Mouse (Mus musculus): ENCODE data around the gene Msl1. TPM values are rescaled to one million over a fixed set of nuclear protein-coding genes. Genes with fewer than 3 reads are reported as not detected.

Msl1 gene
- total RNA-seq, 2 experiments from 2014 or later = 51.8 to 69.4 TPM

DNA sequence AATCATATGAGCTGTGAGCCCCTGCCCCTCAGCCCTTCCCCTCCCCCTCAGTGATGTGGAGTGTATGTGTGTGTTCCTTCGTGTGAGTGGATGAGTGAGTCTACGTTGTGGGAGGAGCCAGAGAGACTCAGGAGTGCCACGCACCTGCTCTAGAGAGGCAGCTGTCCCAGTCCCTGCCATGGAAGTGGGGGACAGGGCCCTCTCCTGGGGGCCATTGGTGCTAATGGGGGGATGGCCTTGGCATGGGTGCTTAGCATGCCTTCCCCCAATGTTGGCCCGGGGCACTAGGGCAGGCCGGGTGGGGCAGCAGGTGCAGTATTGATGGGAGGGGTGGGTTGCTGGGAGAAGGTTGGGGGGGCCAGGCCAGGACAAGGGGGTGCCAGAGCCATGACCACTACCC, 28.5 kb upstream of the Msl1 start:
- Histone ChIP-seq H3K4me3 (no peak overlapping the region), H3K27ac (peak overlapping the region; percentile 100)
- peak; percentile 60 for DNase-seq
- intact Hi-C loops (cut with DNase I) = no loop called here
- TF ChIP-seq CTCF (IDR thresholded peaks at IDR 0.05) = no peak

DNA sequence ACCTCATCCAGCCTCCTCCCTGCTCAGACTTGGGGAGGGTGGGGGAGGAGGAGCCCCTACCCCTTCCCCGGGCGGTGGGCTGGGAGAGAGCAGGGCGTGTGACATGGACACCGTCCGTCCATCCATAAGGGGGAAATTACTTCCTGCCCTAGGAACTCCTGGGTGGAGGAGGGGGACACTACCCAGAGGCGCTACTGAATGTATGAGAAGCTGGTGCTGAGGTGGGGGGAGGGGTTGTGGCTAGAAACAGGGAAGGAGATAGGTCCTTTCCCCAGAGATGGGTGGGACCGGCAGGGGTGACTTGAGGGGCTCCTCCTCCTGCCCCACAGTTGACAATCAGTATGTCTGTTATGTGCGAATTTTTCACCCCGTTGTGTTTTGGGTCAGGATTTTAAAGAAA, 28.0 kb upstream of the Msl1 start:
- H3K4me3 ChIP-seq = 0 out of 2 replicates have a peak overlapping the region, but pooled peaks have one; percentile 7
- peak; percentile 71 for DNase-seq
- intact Hi-C loops (cut with DNase I) = no loop called here
- peak overlapping the region; percentile 100 for H3K27ac ChIP-seq
- TF ChIP-seq CTCF (IDR thresholded peaks at IDR 0.05) = no peak

DNA sequence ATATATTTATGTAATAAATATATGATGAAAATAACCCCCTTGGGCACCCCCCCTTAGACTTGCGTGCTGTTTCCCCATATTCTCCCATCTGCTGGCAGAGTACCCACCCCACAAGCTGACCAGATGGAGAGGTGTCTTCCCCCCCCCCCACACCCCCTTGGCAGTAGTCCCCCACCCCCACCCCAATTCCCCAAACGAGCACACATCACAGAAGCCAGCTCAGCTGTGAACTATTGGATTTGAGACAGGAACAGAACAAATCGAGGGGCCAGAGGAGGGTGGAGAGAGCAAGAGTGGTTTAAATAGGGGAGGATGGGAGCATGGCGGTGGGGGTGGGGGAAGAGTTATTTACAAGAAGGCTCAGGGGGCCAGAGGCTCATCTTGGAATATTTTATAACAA, 27.6 kb upstream of the Msl1 start:
- no peak for TF ChIP-seq CTCF (IDR thresholded peaks at IDR 0.05)
- Histone ChIP-seq H3K4me3 (peak overlapping the region; percentile 87), H3K27ac (peak overlapping the region; percentile 100)
- DNase-seq = peak; percentile 37
- intact Hi-C loops (cut with DNase I) = loop anchor here (2.0 kb wide), 1 partner anchor 19 kb away; no protein-coding TSS in a partner anchor

DNA sequence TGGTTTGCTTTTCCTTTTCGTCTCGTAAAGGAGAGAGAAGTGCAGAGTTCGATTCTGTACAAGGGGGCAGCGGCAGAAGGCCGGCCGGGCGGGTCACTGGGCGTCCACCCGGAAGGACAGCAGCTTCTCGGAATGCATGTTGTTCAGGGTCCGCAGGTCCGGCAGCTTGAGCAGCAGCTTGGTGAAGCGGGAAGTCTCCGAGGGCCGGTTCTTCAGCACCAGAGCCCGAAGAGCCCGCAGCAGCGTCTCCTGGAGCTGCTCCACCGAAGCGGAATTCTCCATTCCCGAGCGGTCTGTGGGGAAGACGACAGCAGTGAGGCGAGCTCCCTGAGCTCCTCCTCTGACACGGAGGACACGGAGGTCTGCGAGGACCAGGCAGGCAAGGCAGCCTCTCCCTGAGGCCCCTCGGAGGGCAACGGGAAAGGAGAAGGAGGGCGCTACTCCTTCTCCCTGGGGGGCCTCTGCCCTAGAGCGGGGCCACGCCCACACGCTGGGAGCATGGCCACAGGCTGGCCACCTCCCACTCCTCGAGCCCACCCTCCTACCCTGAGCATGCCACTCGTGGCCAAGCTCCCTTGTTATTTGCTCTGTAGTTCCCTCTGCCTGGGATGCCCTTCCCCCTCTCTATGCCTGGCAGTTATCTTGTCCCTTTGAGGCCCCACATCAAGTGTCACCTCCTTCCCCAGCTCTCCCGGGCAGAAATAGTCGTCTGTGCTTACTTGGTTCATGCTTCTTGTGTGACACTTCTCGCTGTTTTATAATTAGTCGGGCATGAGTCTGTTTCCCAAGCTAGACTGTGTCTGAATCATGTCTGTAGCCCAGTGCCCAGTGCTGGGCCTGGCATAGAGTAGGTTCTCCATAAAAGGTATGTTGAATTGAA, 26.9 kb upstream of the Msl1 start:
- intact Hi-C loops (cut with DNase I) = loop anchor here (2.0 kb wide), 1 partner anchor 20 kb away; no protein-coding TSS in a partner anchor

DNA sequence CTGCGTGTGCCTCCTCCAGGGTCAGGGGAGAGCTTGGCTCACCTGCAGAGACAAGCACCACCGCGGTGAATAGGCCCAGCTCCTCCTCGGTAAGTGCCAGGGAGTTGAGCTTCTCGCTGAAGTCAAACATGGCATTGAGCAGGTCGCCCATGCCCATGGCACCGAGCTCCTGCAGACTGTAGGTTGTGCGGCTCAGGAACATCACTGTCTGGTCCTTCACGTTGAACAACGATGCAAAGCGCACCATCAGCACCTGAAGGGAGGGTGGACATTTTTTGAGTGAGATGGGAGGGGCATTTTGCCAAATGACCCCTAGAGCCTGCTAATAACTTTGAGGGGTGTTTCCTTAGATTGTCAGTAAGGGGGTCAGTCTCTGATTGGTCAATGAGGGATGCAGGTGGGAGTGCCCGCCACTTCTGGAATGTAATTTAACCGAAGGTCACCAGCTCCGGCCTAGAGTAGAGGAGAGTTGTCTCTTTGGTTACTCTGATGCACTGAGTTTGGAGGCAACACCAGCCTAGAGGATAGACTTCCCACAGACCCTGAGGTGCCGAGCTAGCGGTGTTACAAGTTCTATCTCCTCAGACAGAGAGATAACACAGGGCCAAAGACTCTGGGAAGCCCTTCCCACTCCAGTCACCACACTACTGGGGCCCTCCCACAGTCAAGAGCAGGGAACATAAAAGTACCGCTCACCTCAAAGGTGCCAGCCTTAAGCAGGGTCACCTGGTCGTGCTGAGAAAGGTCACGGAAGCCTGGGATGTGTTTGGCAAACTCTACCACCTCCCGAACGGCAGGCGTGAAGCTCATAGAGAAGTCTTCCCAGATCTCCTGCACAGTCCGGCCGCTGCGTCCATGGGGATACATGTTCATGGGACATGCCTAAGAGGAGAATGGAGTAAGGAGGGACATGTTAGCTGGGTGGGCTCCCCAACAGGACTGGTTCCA, 26.0 kb upstream of the Msl1 start:
- Histone ChIP-seq H3K4me3 (peak overlapping the region; percentile 87), H3K27ac (peak overlapping the region; percentile 100)
- TF ChIP-seq CTCF (IDR thresholded peaks at IDR 0.05) = no peak
- peak; percentile 46 for DNase-seq
- intact Hi-C loops (cut with DNase I) = loop anchor here (2.0 kb wide), 1 partner anchor 20 kb away; no protein-coding TSS in a partner anchor

More for the DNA sequence above, 26.9 kb upstream of the Msl1 start:
- peak overlapping the region; percentile 87 for H3K4me3 ChIP-seq
- peak; percentile 73 for DNase-seq
- no peak for TF ChIP-seq CTCF (IDR thresholded peaks at IDR 0.05)
- peak overlapping the region; percentile 100 for H3K27ac ChIP-seq

DNA sequence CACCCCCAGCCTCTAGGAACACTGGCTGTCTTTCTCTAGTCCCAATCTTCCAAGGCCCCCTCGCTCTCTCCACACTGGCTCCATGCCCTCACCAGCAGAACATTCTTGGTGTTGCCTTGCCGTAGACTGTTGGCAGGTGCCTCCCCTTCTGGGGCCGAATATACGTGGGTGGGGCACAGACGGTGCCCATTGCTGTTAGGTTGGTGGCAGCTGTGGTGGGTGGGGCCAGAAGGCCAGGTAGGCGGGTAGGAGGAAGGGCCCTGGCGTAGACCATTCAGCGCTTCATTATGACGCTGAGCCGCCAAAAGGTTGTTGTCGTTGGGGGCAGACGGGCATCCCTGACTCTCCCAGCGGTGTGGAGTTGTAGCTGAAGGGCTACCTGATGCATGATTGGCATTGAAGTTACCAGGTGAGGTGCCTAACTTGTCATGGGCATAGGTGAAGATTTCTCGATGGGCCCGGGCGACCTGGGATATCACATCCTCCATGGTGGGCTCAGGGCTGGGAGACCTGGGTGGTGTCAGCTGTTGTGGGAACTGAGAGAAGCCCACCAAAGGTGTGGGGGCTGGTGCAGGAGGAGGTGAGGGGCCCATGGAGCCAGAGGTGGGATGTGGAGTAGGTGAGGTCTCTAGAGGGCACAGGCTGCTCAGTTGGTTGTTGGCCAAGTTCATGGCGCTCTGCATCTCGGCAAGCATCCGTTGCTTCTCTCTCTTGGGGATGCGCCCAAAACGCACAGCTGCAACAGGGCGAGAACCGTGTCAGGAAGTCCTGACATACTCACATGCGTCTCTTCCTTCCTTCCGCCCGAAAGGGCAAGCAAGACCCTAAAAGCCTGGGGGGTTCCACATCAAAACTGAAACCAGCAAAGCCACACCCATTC, 25.0 kb upstream of the Msl1 start:
- Histone ChIP-seq H3K27ac (peak overlapping the region; percentile 100), H3K4me3 (peak overlapping the region; percentile 87)
- no peak for TF ChIP-seq CTCF (IDR thresholded peaks at IDR 0.05)
- peak; percentile 64 for DNase-seq
- intact Hi-C loops (cut with DNase I) = loop anchor here (5.0 kb wide), 1 partner anchor 393 kb away; no protein-coding TSS in a partner anchor

DNA sequence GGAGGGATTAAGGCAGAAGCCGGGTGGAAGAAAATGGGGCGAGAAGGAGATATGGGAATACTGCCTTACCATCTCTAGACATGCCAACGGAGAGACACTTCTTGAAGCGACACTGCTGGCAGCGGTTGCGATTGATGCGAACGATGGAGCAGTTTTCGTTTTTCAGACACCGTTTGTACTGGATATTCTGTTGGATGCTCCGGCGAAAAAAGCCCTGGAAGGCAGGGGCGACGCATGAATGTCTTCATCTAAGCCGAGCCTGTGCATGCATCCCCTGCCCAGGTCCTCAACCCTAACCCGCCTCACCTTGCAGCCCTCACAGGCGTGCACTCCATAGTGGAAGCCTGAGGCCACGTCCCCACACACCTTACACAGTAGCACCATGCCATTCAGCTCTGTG, 24.2 kb upstream of the Msl1 start:
- TF ChIP-seq CTCF (IDR thresholded peaks at IDR 0.05) = no peak
- DNase-seq = peak; percentile 27
- peak overlapping the region; percentile 87 for H3K4me3 ChIP-seq
- intact Hi-C loops (cut with DNase I) = loop anchor here (5.0 kb wide), 1 partner anchor 394 kb away; no protein-coding TSS in a partner anchor
- peak overlapping the region; percentile 100 for H3K27ac ChIP-seq

DNA sequence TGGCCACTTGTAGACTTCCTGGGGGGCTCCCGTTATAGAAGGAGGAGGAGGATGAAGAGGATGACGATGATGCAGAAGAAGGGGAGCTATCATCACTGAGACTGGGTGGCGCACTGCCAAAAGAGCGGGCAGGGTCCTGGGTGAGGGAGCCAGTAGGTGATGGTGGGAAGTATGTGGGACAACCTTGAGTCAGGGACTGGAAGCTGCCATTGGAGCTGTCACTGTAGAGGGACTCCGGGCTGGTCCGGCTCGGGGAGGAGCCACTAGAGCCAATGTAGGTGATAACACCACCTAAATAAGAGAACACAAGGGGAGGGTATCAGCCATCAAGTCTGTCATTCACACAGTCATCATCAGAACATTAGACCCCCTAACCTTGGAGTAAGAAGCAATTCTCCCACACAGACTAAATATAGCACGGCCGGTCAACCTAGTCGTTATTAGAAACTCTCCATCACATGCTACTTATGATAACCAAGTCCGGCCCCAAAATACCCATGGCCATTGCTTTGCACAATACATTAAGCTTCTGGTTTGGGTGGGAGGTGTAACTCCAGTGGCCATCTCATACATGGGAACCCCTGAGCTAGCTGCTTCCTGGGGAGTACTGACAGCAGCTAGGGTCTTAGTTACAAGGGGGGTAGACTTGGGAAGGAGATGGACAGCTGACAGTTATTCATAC, 23.3 kb upstream of the Msl1 start:
- peak overlapping the region; percentile 100 for H3K27ac ChIP-seq
- no peak for TF ChIP-seq CTCF (IDR thresholded peaks at IDR 0.05)
- peak; percentile 65 for DNase-seq
- peak overlapping the region; percentile 87 for H3K4me3 ChIP-seq
- intact Hi-C loops (cut with DNase I) = loop anchor here (2.0 to 5.0 kb wide), 2 partner anchors 15 to 395 kb away; no protein-coding TSS in a partner anchor

DNA sequence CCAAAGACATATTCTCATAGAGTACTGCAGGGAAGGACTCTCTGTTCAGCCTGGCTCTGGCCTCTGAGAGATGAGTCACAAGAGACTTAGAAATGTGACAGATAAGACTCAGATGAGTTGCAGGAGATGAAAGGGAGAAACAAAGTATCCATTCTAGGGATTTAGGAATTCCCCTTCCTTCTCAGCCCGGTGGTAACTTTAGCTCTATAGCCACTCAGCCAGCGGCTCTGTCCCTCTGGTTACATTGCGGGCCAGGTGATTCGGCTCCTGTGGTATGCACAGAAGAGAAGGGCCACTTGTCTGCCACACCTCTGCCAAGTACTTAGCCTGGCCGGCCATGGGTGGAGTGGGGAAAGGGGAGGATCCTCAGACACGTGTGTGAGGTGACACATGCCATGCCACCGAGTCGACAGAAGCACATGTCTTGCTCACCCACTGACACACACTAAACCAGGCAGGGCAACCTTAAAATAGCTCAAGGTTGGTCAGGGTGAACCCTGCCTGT, 22.6 kb upstream of the Msl1 start:
- intact Hi-C loops (cut with DNase I) = loop anchor here (1.0 to 5.0 kb wide), 3 partner anchors 14 to 395 kb away; no protein-coding TSS in a partner anchor
- H3K27ac ChIP-seq = peak overlapping the region; percentile 100
- no peak for TF ChIP-seq CTCF (IDR thresholded peaks at IDR 0.05)
- peak; percentile 92 for DNase-seq
- H3K4me3 ChIP-seq = peak overlapping the region; percentile 87

DNA sequence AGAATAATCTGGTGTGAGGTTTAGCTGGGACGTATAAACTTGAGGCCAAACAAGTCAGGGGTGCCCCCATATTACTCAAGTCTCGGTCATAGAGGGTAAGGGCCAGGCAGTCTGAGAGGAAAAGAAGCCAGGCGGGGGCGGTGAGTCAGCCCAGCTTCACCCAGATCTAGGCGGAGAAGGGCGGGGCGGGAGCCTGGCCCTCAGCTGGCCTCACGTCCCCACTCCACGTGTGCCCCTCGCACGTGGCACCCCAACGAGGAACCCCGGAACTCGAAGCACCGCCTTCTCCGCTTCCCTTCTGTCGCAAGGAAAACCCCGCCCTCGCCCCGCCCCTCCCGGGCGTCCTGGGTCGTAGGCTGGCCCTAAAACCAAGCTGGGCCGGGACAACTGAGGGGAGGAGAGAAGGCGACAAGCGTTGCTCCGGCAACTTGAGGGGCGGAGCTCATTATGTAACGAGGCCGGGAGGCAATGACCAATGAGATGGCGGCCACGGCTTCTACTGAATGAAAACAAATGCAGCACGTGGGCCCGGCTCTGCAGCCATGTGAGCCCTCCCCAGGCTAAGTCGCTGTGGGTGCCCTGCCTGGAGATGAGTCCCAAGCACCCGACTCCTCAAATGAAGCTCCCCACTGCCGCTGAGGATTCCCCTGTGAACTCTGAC, 21.6 kb upstream of the Msl1 start:
- DNase-seq = peak; percentile 100
- Histone ChIP-seq H3K27ac (peak overlapping the region; percentile 100), H3K4me3 (peak overlapping the region; percentile 87)
- peak; percentile 22; the same call in 1 of the 2 replicates for TF ChIP-seq CTCF (IDR thresholded peaks at IDR 0.05)
- intact Hi-C loops (cut with DNase I) = loop anchor here (1.0 to 5.0 kb wide), 3 partner anchors 13 to 396 kb away; no protein-coding TSS in a partner anchor

Data from gastrocnemius, adult 2 months (tissue).